ENCODE assay signal across 25 mouse cellular contexts in the genomic region with DNA sequence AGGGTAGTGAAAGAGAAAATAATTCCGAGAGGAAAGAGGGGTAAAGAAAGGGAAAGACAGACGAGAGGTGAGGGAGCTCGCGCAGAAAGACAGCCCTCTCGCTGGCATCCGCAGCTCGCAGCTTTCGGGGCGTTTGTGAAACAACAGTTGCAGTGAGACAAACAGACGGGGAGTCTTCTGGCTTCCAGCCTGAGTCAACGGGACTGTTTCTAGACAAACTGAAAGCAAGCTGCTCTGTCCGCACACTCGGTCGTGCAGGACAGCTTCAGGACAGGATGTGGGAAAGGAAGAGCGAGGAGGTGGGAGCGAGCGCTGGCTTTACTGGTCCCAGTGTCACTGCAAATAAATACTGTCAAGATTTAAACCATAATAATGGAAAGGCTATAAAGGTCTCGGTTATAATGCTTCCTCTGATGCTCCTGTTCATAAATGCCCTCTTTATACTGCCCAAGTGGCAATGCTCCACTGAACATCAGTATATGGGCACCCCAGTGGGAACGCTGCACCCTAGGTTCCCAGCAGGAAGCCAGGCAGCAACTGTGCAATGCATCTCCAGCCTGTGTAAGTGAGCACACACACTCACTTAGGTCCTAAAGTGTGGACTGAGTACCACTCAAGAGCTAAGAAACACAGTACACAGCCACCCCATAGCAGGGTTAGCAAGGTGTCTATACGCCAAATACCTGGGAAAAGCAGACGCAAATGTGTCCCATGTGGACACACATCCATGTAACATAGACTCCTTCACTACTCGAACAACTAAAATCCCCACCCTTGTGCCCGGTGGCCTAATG. TPM values are rescaled to one million over a fixed set of nuclear protein-coding genes. Genes with fewer than 3 reads are reported as not detected.
DNase-seq lines count a peak whose midpoint lies in the region; ATAC-seq lines count a peak whose summit lies in the region.
"Had no signal": no experiment of that assay in that cellular context is flagged by ENCODE, and none has a peak within 500 bp of the region (broad histone marks: within the 10 kb centered on the region; RNA-seq: fewer than 3 reads in every experiment).

No protein-coding gene starts in this region.

- peak; percentile 27 for DNase-seq in kidney, postnatal 14 days
- no peak for DNase-seq in kidney, adult 11 months
- DNase-seq in lung, postnatal 36 days, result peak; percentile 41
- no peak for DNase-seq in cerebellum, postnatal 36 days
- DNase-seq in thymus, adult 18-20 months, result no peak
- DNase-seq: adrenal gland, postnatal 36 days; cerebellum, adult 9-10 months; gastrocnemius, postnatal 36 days; left cerebral cortex, postnatal 4 days; retina, postnatal 1 day; right cerebral cortex, postnatal 25 days; thymus, postnatal 14 days had no signal

- 0 out of 2 replicates have a peak, but pooled peaks cover 15% of the 10 kb centered on the region for H3K36me3 ChIP-seq in heart, embryonic 14.5 days (ENCODE audit: control insufficient read depth, insufficient read depth, low read length)
- no peaks in the 10 kb centered on the region for H3K36me3 ChIP-seq in heart, embryonic 11.5 days (ENCODE audit: control insufficient read depth, insufficient read depth, low read length)
- H3K36me3 ChIP-seq in lung, embryonic 15.5 days, result no peaks in the 10 kb centered on the region
- H3K36me3 ChIP-seq: limb, embryonic 15.5 days; midbrain, embryonic 12.5 days; neural tube, embryonic 12.5 days had no signal

- no peak overlapping the region for H3K27ac ChIP-seq in heart, embryonic 14.5 days (replicated peaks in 1 of 2; ENCODE audit: control insufficient read depth in 1 of 2, insufficient read depth in 1 of 2, low read depth in 2 of 2, low read length in 2 of 2)
- no peak overlapping the region for H3K27ac ChIP-seq in heart, embryonic 11.5 days (ENCODE audit: low read depth, low read length)
- no peak overlapping the region for H3K27ac ChIP-seq in lung, embryonic 15.5 days
- H3K27ac ChIP-seq: embryonic facial prominence, embryonic 15.5 days; kidney, embryonic 15.5 days; left cerebral cortex, adult 2 months; limb, embryonic 15.5 days; midbrain, embryonic 12.5 days; neural tube, embryonic 12.5 days had no signal

- 0 out of 2 replicates have a peak overlapping the region, but pooled peaks have one; percentile 0 for H3K4me2 ChIP-seq in heart, embryonic 14.5 days (ENCODE audit: low read length)
- no peak overlapping the region for H3K4me2 ChIP-seq in heart, embryonic 11.5 days
- peak overlapping the region; percentile 33; the same call in 1 of the 2 replicates for H3K4me2 ChIP-seq in lung, embryonic 15.5 days
- H3K4me2 ChIP-seq: embryonic facial prominence, embryonic 15.5 days; kidney, embryonic 15.5 days; limb, embryonic 15.5 days; midbrain, embryonic 12.5 days; neural tube, embryonic 12.5 days had no signal

- H3K4me1 ChIP-seq in heart, embryonic 14.5 days (ENCODE audit: control insufficient read depth in 2 of 2, insufficient read depth in 2 of 2, low read length in 2 of 2), result peaks cover 16 to 31% of the 10 kb centered on the region in 2 experiments
- peaks cover 18% of the 10 kb centered on the region for H3K4me1 ChIP-seq in heart, embryonic 11.5 days (ENCODE audit: control insufficient read depth, insufficient read depth, low read length)
- H3K4me1 ChIP-seq in lung, embryonic 15.5 days, result peaks cover 36% of the 10 kb centered on the region

- H3K27me3 ChIP-seq in heart, embryonic 14.5 days (ENCODE audit: control insufficient read depth, insufficient read depth, low read length), result no peaks in the 10 kb centered on the region
- H3K27me3 ChIP-seq in heart, embryonic 11.5 days (ENCODE audit: control insufficient read depth, insufficient read depth, low read length), result no peaks in the 10 kb centered on the region
- no peaks in the 10 kb centered on the region for H3K27me3 ChIP-seq in lung, embryonic 15.5 days
- H3K27me3 ChIP-seq: embryonic facial prominence, embryonic 15.5 days; kidney, embryonic 15.5 days; limb, embryonic 15.5 days; midbrain, embryonic 12.5 days; neural tube, embryonic 12.5 days had no signal

- 79% methylated on average over 23 of the region's 23 CpGs for WGBS in heart, embryonic 14.5 days
- 82% methylated on average over 23 of the region's 23 CpGs for WGBS in heart, embryonic 11.5 days (ENCODE audit: insufficient replicate concordance)
- 60% methylated on average over 23 of the region's 23 CpGs for WGBS in lung, embryonic 15.5 days

- H3K4me3 ChIP-seq in heart, embryonic 14.5 days (ENCODE audit: control insufficient read depth in 1 of 2, insufficient read depth in 1 of 2, low read depth in 1 of 2, low read length in 2 of 2), result no peak overlapping the region
- no peak overlapping the region for H3K4me3 ChIP-seq in heart, embryonic 11.5 days (ENCODE audit: low read depth, low read length)
- H3K4me3 ChIP-seq in lung, embryonic 15.5 days, result no peak overlapping the region
- H3K4me3 ChIP-seq: embryonic facial prominence, embryonic 15.5 days; kidney, embryonic 15.5 days; left cerebral cortex, adult 2 months; limb, embryonic 15.5 days; midbrain, embryonic 12.5 days; neural tube, embryonic 12.5 days had no signal

- no peak overlapping the region for H3K9ac ChIP-seq in heart, embryonic 14.5 days (ENCODE audit: low read length)
- no peak overlapping the region for H3K9ac ChIP-seq in heart, embryonic 11.5 days (ENCODE audit: low read depth, low read length)
- H3K9ac ChIP-seq in lung, embryonic 15.5 days, result peak overlapping the region; percentile 5; the same call in 1 of the 2 replicates
- H3K9ac ChIP-seq: embryonic facial prominence, embryonic 15.5 days; kidney, embryonic 15.5 days; limb, embryonic 15.5 days; midbrain, embryonic 12.5 days; neural tube, embryonic 12.5 days had no signal

- H3K9me3 ChIP-seq in heart, embryonic 14.5 days (ENCODE audit: control insufficient read depth, low read length), result no peaks in the 10 kb centered on the region
- H3K9me3 ChIP-seq in heart, embryonic 11.5 days (replicated peaks; ENCODE audit: control insufficient read depth, low read length), result no peaks in the 10 kb centered on the region
- H3K9me3 ChIP-seq in lung, embryonic 15.5 days, result no peaks in the 10 kb centered on the region
- H3K9me3 ChIP-seq: embryonic facial prominence, embryonic 15.5 days; kidney, embryonic 15.5 days; limb, embryonic 15.5 days; midbrain, embryonic 12.5 days; neural tube, embryonic 12.5 days had no signal

- no peak for ATAC-seq in heart, embryonic 14.5 days (ENCODE audit: insufficient number of reproducible peaks, insufficient read depth, low FRiP score, low read depth)
- no peak for ATAC-seq in heart, embryonic 11.5 days (replicated peaks; ENCODE audit: insufficient number of reproducible peaks, low FRiP score, low TSS enrichment)
- ATAC-seq in lung, embryonic 15.5 days (ENCODE audit: borderline replicate concordance, extremely low read depth, low FRiP score, low TSS enrichment), result no peak
- ATAC-seq: CD4-positive, CD25-positive, alpha-beta regulatory T cell, adult 4 months; forebrain, embryonic 16.5 days; hindbrain, embryonic 16.5 days; intestine, embryonic 16.5 days had no signal

RNA-seq across cellular contexts. Expression of gene Pex14, which starts 35.4 kb away (rescaled TPM):
- polyA plus RNA-seq in heart, embryonic 14.5 days (2014; fragmentation: Nextera tagmentation; extraction: Ambion mirVana), result 29.5 and 31.2 TPM in 2 replicates
- polyA plus RNA-seq in heart, embryonic 11.5 days (2014; fragmentation: Nextera tagmentation; extraction: Ambion mirVana), result 33.5 and 37.2 TPM in 2 replicates
- polyA plus RNA-seq in lung, embryonic 15.5 days (2015; fragmentation: Nextera tagmentation; extraction: Ambion mirVana), result 47.0 and 51.1 TPM in 2 replicates

RNA-seq across cellular contexts. Expression of gene Dffa, which starts 39.7 kb away (rescaled TPM):
- 26.7 and 29.6 TPM in 2 replicates for polyA plus RNA-seq in heart, embryonic 14.5 days (2014; fragmentation: Nextera tagmentation; extraction: Ambion mirVana)
- 34.2 and 35.9 TPM in 2 replicates for polyA plus RNA-seq in heart, embryonic 11.5 days (2014; fragmentation: Nextera tagmentation; extraction: Ambion mirVana)
- polyA plus RNA-seq in lung, embryonic 15.5 days (2015; fragmentation: Nextera tagmentation; extraction: Ambion mirVana), result 31.6 and 33.6 TPM in 2 replicates

Comparison
In these comparisons a context has a peak if more than half of its experiments do, and no peak if none do; other contexts are left out.
1. DNase-seq: peak in kidney, postnatal 14 days (single experiment) and lung, postnatal 36 days (single experiment); none in kidney, adult 11 months (single experiment), cerebellum, postnatal 36 days (0 of 2) and thymus, adult 18-20 months (0 of 2).